Mouse (Mus musculus) urinary bladder, postnatal 25 days (tissue): Measurements from ENCODE around the gene Gm438.
"Not testable (repeated sequence)": the region's sequence is repeated elsewhere in the genome, so short reads cannot be mapped to it uniquely, and the experiment has no call there.

ENCODE experiments used
- DNase-seq: peaks from one replicate; pipeline ENCODE4 v3.0.0; 2022; ENCODE audit warnings: low spot score

Gene Gm438

DNA sequence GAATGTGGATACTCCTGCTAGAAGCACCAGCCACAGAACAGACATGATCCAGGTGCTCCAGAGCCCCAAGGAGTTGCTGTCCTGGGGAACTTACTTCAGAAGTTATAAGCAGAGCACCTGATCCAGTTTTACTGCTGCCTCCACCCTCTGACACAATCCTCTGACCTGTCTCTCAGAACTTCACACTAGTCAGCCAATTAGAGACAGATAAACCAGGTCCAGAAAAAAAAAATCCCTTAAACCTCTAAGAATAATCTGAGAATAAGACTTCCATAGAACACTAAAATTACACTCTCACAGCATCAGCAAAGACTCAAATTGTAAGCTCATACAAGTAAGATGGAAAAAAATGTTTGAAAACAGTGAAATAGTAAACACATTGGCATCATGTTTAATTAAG is at the start of gene Gm438:
Gene Gm438, minus strand, starts transcription at position 101 of the 400 bp plus-strand sequence.
- DNase-seq, result no peak

DNA sequence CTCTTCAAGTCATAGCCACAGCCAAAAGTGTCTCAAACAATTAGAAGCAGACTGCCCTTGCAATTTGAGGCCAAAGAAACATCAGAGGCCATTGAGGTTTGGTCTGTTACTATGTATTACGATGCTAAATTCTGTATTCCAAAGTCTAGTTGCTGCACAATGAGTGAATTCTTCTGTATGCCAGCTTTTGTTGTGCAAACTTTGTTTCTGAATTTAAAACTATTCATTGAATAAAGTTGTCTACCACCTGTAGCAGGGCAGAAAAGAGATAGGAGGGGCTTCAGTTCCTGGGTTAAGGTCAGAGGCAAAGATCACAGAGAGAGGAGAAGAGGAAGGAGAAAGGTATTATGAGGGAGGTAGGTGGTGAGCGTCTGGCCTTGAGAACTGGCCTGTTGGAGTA is 38.3 kb upstream of the Gm438 start:
- no peak for DNase-seq

DNA sequence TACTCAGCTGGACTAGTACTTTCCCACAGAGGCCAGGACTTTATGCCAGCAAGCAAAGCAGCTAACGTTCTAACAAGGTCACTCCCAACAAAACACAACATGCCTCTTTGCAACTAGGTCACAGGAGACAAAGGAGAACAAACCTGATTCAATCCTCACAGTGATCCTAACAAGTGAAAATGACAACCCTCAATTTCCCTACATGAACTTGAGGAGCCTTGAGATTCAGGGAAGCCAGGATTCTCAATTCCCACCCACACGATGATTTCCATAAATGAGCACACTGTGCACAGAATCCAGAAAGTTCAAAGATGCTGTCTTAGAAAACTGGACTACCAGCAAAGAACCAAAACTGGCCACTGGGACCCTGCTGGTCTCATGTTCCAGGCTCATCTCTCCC is 37.6 kb upstream of the Gm438 start:
- DNase-seq, result no peak

DNA sequence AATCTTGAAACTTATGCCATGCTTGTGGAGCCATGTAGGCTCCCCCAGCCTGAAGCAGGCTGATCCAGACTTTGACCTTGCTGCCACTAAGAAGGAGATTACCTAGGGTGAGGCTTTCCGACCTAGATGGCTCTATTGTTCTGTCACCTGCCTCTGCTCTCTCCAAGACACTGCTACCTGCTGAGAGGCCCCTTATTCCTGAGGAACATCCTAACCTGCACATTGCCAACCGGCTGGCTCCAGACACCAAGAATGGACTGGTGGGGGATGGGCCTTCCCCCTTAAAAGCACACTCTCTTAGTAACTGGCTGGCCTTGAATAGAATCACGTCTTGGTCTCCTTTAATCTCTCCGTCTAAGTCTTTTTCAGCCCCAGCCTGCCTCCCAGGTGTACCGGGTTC is 20.8 kb upstream of the Gm438 start:
- DNase-seq, result not testable (repeated sequence)

DNA sequence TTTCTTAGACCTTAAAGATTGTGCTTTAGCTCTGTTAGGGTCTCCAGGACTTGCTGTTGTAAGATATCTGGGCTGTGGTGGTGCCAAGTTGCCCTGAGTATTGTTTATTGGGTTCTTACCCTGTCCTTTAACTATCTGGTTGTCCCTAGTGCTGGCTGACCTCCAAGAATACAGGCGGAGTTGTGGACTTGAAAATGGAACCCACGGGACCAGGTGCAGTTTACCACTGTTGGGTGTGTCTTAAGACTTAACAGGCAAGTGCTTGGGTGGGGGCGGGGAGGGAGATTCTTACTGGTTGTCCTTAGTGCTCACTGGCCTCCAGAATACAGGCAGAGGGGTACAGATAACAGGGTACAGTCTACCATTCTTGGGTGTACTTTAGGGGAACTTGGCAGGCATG is 17.2 kb upstream of the Gm438 start:
- DNase-seq, result no peak

DNA sequence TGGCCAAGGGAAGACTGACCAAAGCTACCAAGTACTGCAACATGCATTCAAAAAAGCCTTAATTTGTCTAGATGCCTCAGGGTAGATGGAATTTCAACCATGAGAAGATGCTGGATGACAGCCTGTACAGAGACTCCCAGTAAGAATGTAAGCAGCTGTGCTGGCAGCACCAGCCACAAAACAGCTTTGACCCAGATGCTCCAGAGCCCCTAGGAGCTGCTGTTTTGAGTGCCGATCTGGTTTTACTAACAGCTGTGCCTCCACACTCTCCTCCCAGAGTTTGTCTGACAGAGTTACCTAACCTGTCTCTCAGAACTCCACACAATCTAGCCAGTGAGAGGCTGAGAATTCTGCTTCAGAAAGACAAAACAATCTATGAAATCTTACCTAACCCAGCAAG is 3.8 kb upstream of the Gm438 start:
- DNase-seq, result no peak

DNA sequence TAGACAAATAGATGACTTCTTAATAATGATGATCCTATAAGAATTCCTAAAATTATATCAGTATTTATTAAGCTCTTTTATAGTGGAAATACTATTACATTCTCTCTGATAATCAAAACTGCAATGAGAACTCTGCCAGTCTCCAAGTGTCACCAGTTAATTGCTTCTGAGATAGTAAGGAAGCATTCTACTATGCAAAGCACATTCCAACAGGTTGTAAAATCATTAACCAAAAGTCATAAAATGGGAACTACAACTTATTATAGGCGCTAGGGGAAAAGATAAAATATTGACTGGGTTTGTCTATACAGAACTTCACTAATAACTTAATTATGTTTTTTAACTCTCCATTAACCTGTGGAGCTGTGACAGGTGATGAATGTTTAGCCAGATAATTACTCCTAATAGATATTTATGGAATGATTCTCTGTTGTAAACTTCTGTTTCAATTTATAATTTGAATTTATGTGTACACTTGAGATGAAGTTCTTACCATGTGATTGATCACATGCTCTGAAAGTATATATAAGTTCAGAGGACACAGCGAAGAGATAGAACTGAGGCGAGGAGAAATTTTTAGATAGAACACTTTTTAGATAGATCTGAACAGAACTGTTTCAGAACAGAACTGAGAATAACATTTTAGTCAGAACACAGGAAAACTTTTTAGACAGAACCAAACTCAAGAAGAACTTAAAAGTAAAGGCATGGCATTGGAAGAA is 3.7 kb downstream of the Gm438 start:
- no peak for DNase-seq

DNA sequence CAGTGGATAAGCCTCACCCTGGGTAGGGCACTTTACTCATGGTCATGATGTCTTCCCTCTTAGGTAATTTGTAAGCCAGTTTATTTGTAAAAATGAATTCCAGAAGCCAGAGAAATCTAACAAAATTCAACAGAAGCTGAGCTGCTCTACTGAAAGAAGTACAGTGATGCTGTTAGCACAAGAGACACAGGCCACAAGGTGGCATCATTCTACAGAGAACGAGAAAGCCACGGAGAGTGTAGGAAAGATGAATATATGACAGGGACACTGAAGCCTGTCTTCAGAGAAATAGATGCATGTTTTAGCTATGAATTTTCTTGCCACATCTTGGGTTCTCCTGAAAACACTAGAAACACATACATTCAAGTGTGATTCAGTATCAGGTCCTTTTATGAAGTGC is 20.7 kb downstream of the Gm438 start:
- peak; percentile 36 for DNase-seq

DNA sequence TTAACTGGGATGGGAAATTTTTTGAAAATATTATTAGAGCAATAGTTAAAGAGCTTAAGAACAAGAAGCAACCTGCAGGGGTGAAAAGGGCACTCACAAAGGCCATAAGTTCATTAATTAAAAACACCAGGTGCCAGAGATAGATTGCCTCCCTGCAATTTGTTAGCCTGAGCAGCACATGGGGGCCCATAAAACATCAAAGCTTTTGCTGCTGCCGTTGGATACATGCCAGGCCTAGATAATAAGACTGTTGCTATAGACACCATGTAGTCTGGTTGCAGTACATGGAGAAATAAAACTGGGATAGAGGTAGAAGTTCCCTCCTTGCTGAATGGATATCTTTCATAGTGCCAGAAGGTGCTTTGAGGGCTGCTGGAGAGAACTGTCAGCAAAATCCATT is 37.2 kb downstream of the Gm438 start:
- DNase-seq, result no peak
